15 mouse cellular contexts compared by ENCODE assay signal in the genomic region with DNA sequence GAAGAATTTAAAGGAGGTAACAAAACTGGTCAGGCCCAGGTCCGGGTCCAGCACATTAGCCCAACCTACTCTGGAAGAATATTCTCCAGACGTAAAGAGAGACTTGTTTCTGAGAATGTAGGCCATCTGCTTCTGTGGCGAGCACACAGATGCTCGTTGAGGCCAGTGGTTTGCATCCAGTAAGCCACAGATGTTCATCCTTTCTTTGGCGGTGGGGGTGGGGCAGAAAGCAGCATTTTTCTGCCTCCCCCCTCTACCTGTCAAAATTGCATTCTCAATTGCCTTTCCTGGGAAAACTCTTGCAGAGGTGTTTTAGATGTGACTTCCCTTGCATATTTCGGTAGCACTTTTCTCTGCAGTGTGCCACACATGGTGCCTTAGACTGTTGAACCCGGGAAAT.
DNase-seq lines count a peak whose midpoint lies in the region; ATAC-seq lines count a peak whose summit lies in the region.
"Had no signal": no experiment of that assay in that cellular context is flagged by ENCODE, and none has a peak within 500 bp of the region (broad histone marks: within the 10 kb centered on the region; RNA-seq: fewer than 3 reads in every experiment).

No protein-coding gene starts in this region.

- H3K9ac ChIP-seq in heart, embryonic 12.5 days: no peak overlapping the region
- H3K9ac ChIP-seq in kidney, embryonic 16.5 days (replicated peaks; ENCODE audit: low read length): no peak overlapping the region
- no peak overlapping the region for H3K9ac ChIP-seq in kidney, embryonic 14.5 days (ENCODE audit: low read depth, low read length)
- H3K9ac ChIP-seq: forebrain, embryonic 15.5 days; hindbrain, embryonic 14.5 days; intestine, embryonic 15.5 days; limb, embryonic 12.5 days; liver, embryonic 12.5 days had no signal

- peaks cover 40% of the 10 kb centered on the region for H3K4me1 ChIP-seq in heart, embryonic 12.5 days (replicated peaks)
- peaks cover 15% of the 10 kb centered on the region for H3K4me1 ChIP-seq in kidney, embryonic 16.5 days (ENCODE audit: insufficient read depth, low read length)
- peaks cover 12% of the 10 kb centered on the region for H3K4me1 ChIP-seq in kidney, embryonic 14.5 days (ENCODE audit: control insufficient read depth, insufficient read depth, low read length)
- H3K4me1 ChIP-seq: intestine, embryonic 15.5 days; liver, embryonic 12.5 days had no signal

- WGBS in heart, embryonic 12.5 days: 62% methylated on average over 7 of the region's 7 CpGs
- WGBS in kidney, embryonic 16.5 days: 74% methylated on average over 7 of the region's 7 CpGs
- WGBS in kidney, embryonic 14.5 days: 74% methylated on average over 7 of the region's 7 CpGs

- H3K27ac ChIP-seq in heart, embryonic 12.5 days (ENCODE audit: poor library complexity, severe bottlenecking): 0 out of 2 replicates have a peak overlapping the region, but pooled peaks have one; percentile 21
- 0 out of 2 replicates have a peak overlapping the region, but pooled peaks have one; percentile 2 for H3K27ac ChIP-seq in kidney, embryonic 16.5 days (ENCODE audit: low read length)
- no peak overlapping the region for H3K27ac ChIP-seq in kidney, embryonic 14.5 days (ENCODE audit: low read depth, low read length)
- H3K27ac ChIP-seq: forebrain, embryonic 15.5 days; hindbrain, embryonic 14.5 days; intestine, embryonic 15.5 days; limb, embryonic 12.5 days; liver, embryonic 12.5 days had no signal

- no peak overlapping the region for H3K4me3 ChIP-seq in heart, embryonic 12.5 days
- no peak overlapping the region for H3K4me3 ChIP-seq in kidney, embryonic 16.5 days (ENCODE audit: low read length)
- no peak overlapping the region for H3K4me3 ChIP-seq in kidney, embryonic 14.5 days (ENCODE audit: low read length)
- H3K4me3 ChIP-seq: forebrain, embryonic 15.5 days; intestine, embryonic 15.5 days; limb, embryonic 12.5 days; liver, embryonic 12.5 days had no signal

- no peaks in the 10 kb centered on the region for H3K9me3 ChIP-seq in heart, embryonic 12.5 days (replicated peaks)
- H3K9me3 ChIP-seq in kidney, embryonic 16.5 days (ENCODE audit: low read length): no peaks in the 10 kb centered on the region
- H3K9me3 ChIP-seq in kidney, embryonic 14.5 days (ENCODE audit: control insufficient read depth, low read length): no peaks in the 10 kb centered on the region
- H3K9me3 ChIP-seq: forebrain, embryonic 15.5 days; intestine, embryonic 15.5 days; limb, embryonic 12.5 days; liver, embryonic 12.5 days had no signal

- DNase-seq in heart, postnatal 4 days: no peak
- peak; percentile 33 to 60 for DNase-seq in thymus, adult 18-20 months
- peak; percentile 73 for DNase-seq in thymus, postnatal 4 days
- DNase-seq in lung, postnatal 36 days: no peak
- DNase-seq in adrenal gland, postnatal 10 days: no peak
- DNase-seq: lung, adult 2 months had no signal

- H3K36me3 ChIP-seq in heart, embryonic 12.5 days: peaks cover 3% of the 10 kb centered on the region; the same call in 1 of the 2 replicates
- H3K36me3 ChIP-seq in kidney, embryonic 16.5 days (ENCODE audit: insufficient read depth, low read length): 0 out of 2 replicates have a peak, but pooled peaks cover 8% of the 10 kb centered on the region
- H3K36me3 ChIP-seq in kidney, embryonic 14.5 days (ENCODE audit: control insufficient read depth, insufficient read depth, low read length): no peaks in the 10 kb centered on the region
- H3K36me3 ChIP-seq: forebrain, embryonic 15.5 days; intestine, embryonic 15.5 days; limb, embryonic 12.5 days; liver, embryonic 12.5 days had no signal

- ATAC-seq in heart, embryonic 12.5 days (ENCODE audit: insufficient number of reproducible peaks, low FRiP score): no peak
- ATAC-seq in kidney, embryonic 16.5 days (ENCODE audit: low FRiP score, low TSS enrichment): no peak
- ATAC-seq in kidney, embryonic 14.5 days (ENCODE audit: low FRiP score, low TSS enrichment): no peak
- ATAC-seq: forebrain, embryonic 15.5 days; intestine, embryonic 15.5 days; liver, embryonic 12.5 days had no signal

- H3K27me3 ChIP-seq in heart, embryonic 12.5 days (replicated peaks): no peaks in the 10 kb centered on the region
- no peaks in the 10 kb centered on the region for H3K27me3 ChIP-seq in kidney, embryonic 16.5 days (ENCODE audit: insufficient read depth, low read length)
- no peaks in the 10 kb centered on the region for H3K27me3 ChIP-seq in kidney, embryonic 14.5 days (ENCODE audit: control insufficient read depth, insufficient read depth, low read length)
- H3K27me3 ChIP-seq: forebrain, embryonic 15.5 days; intestine, embryonic 15.5 days; limb, embryonic 12.5 days; liver, embryonic 12.5 days had no signal

- no peak overlapping the region for H3K4me2 ChIP-seq in heart, embryonic 12.5 days
- H3K4me2 ChIP-seq in kidney, embryonic 16.5 days (replicated peaks; ENCODE audit: low read depth, low read length): no peak overlapping the region
- H3K4me2 ChIP-seq in kidney, embryonic 14.5 days (replicated peaks; ENCODE audit: low read depth, low read length): no peak overlapping the region
- H3K4me2 ChIP-seq: forebrain, embryonic 15.5 days; heart, embryonic 11.5 days; hindbrain, embryonic 14.5 days; intestine, embryonic 15.5 days; limb, embryonic 12.5 days; liver, embryonic 12.5 days had no signal

Comparison
In these comparisons a context has a peak if more than half of its experiments do, and no peak if none do; other contexts are left out.
1. DNase-seq: peak in thymus, adult 18-20 months (2 of 2) and thymus, postnatal 4 days (single experiment); none in heart, postnatal 4 days (single experiment), lung, postnatal 36 days (single experiment) and adrenal gland, postnatal 10 days (single experiment).